Mouse (Mus musculus) neutrophil, adult 5-6 weeks (primary cell): Measurements from ENCODE around the gene Smu1. TPM values are rescaled to one million over a fixed set of nuclear protein-coding genes. Genes with fewer than 3 reads are reported as not detected.

Experiments used
- ATAC-seq: fragments of 151-379, 151-347 bp; 2 replicates; pipeline ENCODE4 v1.8.0; 2017; ENCODE audit warnings: mild to moderate bottlenecking, moderate TSS enrichment; ENCODE audit not compliant: insufficient number of reproducible peaks, poor library complexity, low FRiP score, severe bottlenecking; ENCODE audit errors: extremely low read depth
- total RNA-seq: library from RNA; stranded (forward); fragments of 200-1000 nt; gene quantifications from 2 replicates; pipeline ENCODE4 v1.2.3, GENCODE M21; 2017

The Smu1 gene
- total RNA-seq, 1 experiment from 2014 or later: 109 TPM

- ATAC-seq: peak; percentile 83
Measured at GRCm38 (mm10) chr4:40774279-40775259, 16.8 kb upstream of the Smu1 start.

- no peak for ATAC-seq
Measured at GRCm38 (mm10) chr4:40759876-40760275, 2.2 kb upstream of the Smu1 start.

DNA sequence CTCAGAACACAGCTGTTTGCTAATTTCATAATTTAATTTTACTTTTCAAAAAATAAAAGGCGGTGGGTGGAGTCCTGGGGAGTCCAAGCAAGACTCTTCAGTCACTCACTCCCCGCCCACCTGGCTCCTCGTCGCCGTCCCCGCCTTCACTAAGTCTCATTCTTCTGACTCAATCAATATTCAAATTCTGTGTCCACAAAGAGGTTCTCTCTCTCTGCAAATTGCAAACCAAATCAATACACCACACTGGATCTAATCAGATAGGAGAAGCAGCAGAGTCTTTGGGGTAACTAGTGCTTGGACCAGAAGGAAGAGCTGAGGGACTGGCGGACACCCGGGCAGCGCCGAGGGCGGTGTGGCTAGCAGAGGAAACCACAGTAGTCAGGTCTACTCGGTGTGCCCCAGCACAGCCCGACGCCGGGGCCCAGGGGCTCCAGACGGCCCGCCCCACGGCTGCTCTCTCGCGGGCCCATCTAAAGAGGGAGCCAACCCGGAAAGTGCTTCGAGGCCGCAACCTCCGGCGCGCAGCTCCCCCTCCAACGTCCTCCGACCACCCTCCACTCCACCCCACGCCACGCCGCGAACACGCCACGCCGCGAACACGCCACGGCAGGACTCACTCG, 455 bp downstream of the Smu1 start:
- ATAC-seq: peak; percentile 3; the same call in 1 of the 2 replicates

DNA sequence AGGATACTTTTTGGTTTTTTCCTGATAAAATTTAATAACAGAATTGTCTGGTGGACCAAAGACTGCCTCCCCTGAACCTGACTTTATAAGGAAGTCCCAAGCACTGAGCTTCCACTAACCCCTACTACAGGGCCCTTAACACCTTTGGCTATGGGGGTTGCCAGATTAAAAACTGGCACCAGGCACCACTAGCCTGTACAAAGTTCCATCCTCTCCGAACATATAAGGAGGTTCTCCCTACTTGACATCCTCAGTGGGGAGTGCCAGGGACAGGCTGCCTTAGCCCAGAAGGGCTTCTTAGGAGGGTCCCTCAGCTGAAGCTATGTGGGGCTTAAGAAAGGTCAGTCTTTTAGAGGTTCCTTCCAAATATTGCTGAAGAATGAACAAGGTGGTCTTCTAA, 22.4 kb downstream of the Smu1 start:
- ATAC-seq: no peak

DNA sequence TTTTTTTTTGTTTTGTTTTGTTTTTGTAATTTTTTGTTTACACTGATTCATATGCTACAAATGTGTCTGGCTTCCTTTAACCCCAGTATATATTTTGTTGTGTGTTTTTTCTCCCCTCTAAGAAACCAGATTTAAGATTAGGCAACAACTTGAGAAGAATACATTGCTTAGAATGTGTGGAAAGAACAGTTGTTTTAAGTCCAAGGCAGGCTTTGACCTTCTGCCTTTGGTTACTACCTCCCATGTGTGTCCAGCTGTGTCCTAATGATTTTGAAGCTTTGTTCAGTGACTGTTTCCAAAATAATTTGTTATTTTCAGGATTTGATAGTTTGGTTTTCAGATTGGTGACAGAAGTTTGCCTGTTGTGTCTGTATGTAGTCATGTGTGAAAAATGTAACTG, 26.5 kb downstream of the Smu1 start:
- ATAC-seq: no peak

DNA sequence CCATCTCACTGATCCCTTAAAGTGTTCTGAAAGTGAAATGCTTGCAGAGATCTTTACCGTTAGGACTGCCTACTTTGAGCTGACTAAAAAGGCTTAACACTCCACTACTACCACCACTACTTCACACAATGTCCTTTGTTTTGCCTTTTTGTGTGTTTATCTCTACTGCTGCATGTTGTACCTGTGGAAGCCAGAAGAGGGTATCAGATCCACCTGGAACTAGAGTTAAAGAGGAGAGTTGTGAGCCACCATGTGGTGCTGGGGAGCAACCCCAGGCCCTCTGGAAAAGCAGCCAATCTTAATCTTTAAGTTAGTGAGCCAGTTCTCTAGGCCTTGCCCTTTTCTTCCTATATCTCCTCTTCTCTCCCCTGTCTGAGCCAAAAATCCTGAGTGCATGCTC, 30.5 kb downstream of the Smu1 start:
- ATAC-seq: no peak

DNA sequence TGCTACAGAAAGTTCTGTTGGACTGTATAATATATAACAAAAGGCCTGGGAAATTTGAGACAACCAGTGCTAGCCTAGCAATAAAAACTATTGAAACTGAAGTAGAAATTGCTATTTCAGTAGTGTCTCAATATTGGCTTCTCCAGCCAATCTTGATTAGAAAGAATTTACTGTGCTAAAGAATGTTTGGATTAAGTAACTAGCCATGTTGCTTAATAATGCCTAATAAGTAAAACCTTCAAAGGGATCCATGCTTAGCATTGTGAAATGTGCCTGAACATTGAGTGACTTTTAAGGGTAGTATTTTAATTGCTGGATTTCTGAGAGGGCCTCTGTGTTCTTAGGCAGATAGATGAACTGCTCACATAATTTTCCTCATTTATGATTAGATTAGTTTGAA, 32.2 kb downstream of the Smu1 start:
- ATAC-seq: no peak

DNA sequence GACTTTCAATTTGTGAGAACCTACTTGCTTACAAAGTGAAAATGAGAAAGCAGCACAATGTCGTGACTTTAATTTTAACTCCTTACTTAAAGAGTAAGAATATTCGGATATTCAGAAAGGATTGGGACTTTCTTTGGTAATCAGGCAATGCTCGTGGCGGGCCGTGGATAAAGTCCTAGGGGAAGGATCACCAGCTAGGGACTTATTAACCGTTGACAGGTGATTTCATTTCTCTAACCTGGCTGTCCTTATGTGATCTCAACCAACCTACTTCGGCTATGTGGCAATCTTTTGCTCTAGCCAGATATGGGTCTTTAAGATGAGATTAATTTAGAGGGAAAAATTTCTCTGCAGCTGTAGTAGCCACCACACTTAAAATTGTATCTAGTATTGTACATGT, 32.6 kb downstream of the Smu1 start:
- no peak for ATAC-seq

DNA sequence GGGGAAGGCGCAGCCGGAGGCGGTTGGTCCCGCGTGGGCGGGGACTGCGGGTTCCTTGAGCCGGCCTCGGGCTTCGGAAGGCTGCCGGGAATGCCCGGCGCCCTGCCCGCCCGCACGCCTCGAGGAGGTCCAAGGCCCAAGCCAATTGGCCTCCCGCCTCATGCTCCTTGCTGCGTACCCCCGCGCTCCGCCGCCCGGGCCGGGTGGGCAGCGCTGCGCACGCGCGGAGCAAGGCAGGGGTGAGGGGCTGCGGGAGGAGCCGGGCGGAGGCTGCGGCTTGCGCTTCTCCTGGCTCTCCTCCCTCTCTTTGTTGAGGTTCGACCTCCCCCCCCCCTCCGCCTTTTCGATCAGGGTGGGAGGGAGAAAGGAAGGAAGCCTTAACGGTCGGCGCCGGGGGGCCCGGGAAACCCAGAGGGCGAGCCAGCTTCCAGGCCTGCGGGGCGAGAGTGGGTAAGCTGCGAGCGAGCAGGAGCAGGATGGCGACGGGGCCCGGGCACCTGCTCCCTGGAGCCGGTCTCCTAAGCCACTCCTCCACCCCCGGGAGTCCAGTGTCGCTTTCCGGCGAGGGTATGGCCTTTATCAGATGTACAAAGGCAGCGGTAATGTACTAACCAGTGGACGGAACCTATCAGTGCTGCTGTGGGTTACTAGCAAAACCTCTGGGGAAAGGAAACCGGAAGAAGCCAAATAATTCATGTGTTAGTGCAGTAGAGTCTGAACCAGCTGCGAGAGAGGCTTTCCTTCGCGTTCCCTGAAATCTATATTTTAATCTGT, 34.8 kb downstream of the Smu1 start:
- peak; percentile 50 for ATAC-seq

DNA sequence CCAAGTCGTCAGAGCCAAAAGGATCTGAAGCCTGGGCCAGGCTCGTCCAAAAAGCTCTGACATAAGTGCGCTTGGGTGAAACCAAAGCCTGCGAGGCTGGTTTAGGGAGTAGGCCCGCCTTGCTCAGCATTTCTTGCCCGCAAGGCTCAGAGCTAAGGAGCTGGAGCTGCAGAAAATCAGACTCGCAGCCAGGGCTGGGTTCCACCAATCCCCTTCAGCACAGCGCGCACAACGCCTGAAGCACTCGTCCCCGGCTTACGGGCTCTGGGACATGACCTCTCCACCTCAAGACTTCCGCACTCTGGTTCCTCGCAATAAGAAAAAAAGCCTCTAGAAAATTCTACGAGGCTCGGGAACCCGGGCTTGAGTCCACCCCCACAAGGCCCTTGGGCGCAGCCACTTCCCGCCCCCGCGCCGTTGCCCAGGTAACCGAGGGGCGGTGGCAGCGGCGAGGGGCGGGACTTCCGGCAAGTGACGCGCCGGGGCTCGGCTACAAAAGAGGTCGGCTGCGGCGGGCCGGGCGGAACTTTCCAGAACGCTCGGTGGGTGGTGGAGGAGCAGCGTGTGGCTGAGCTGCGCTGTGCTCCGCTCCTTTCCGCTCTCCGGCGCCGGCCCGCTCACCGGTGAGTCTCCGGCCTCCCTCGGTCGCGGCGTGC, 35.6 kb downstream of the Smu1 start, which contains the start of gene Dnaja1:
Gene Dnaja1, plus strand, starts transcription at position 140 of the 656 bp plus-strand sequence.
- peak; percentile 81 for ATAC-seq

DNA sequence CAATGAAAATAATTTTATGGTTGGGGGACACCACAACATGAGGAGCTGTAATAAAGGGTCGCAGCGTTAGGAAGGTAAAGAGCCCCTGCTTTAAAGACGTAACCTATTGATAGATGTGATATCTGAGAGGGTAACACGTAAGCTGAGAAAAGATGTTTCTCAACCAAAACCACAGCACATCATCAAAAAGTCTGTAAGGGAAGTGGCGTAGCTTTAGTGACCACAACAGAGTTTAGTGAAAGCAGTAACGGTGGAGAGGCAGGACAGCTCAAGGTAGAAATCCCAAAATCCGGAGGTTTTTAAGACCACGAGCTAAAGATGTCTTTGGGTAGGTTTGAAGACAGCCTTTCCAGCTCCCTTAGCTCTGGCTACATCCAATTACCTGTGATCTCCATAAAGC, 36.8 kb downstream of the Smu1 start:
- ATAC-seq: peak; percentile 23; the same call in 1 of the 2 replicates

DNA sequence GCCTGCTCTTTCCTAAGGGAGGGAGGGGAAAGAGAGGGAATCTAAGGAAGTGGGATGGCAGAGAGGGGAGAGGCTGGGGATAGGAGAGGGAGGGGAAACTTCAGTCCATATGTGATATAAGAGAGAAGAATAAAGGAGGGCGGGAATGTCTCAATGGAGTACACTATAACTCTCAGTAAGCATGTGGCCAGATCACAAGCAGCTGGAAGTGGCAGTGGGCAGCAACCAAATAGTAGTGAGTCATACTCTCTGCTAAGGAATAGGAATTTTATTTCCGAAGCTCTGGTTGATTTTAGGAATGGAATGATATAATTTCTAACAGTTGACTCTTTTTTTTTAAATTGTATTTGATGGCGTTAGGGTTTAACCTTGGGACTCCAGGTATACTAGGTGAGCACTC, 40.6 kb downstream of the Smu1 start:
- no peak for ATAC-seq

GRCm38 (mm10) chr4:40703710-40704275, 53.9 kb downstream of the Smu1 start:
- no peak for ATAC-seq

DNA sequence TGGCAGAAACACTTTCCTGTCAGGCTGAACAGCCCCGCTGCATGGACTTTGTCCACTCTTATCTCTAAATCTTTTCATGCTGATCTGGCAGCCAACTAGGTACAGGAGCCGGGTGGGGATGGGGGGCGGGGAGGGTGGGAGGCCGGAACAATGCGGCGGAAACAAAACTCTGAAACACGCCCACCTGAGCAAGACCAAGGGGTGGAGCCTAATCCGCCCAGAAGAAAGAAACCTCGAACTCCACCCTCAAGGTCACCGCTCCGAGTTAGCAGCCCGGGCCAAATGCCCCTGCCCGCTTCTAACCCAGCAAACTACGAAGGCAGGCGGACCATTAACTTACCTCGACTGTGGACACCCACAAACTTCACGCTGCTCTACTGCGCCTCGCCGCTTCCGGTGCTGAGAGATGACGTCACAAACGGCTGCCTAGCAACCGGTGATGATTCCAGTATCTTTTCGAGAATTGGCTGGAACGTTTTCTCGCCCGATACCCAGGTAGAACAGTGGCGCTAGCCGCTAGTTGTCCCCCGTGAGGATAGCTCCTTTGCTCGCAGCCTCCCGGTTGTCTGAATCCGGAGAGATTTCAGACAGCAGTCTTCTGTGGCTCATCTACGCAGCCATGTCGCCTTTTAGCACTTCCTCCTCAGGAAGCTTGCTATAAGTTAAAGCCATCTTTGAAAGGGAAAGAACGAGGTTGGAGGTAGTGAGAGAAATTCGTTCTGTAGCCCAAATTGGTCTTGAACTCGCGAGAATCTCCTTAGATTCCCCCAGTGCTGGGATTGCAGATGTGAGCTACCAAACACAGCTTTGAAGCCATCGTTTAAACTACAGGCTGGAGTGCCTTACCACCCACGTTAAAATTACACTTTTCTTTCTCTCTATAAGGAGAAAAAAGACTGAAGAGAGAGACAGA, 54.7 kb downstream of the Smu1 start, which contains the start of gene Aptx:
Gene Aptx, minus strand, starts transcription at position 398 of the 913 bp plus-strand sequence.
- ATAC-seq: peak; percentile 95

GRCm38 (mm10) chr4:40701796-40702195, 55.9 kb downstream of the Smu1 start:
- no peak for ATAC-seq

DNA sequence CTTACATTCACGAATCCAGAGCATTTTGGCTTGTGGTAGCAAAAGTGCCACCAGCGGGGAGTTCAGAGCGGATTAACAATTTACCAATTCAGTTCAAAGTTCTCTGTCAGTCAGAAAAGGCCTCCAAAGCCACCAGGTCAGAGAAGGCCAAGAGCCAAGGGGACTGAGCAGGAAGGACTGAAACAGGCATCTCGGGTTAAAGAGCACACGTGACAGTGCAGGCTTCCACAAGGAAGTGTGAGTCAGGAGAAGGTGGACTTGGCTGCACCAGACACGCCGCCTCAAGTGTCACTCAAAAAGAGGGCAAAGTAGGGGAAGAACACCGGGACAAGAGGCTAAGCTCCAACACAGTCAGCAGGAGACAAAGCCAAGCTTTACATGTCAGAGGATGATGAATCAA, 57.5 kb downstream of the Smu1 start:
- no peak for ATAC-seq

DNA sequence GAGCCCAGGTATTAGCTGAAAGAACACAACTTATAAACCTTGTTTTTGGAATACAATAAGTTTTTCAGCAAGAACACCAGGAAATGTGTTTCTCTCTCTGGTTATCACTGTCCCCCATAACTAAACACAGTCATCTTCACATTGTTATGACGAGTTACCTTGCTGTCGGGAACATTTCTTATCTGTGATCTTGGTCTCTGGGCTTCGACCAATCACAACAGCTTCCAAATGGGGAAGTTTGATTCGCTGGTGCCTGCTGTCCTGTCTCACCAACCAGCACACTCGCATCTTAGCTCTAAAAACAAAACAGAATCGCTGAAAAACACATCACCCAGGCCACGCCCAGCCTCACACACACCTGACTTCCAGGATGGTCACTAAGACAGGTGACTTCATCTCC, 60.7 kb downstream of the Smu1 start:
- no peak for ATAC-seq

DNA sequence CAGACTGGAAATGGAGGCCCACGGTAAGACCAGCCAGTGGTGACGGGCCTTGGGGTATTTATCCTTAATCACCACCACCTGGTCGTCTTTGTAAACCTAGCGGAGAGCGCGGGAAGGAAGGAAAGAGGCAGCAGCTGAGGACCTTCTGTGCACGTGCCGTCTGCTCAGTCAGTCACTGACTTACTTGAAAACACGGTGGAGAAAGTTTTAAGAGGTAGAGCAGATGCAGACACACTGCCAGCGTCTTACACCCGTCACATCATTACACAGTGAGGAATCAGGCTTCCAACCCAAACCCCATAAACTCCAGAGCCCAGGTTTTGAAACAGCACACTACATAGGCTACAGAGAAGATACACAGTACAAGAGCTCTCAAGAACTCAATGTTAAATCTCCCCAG, 66.6 kb downstream of the Smu1 start:
- ATAC-seq: no peak
